Mouse (Mus musculus) intestine, embryonic 14.5 days (tissue): Measurements from ENCODE around the gene Nudcd3. TPM values are rescaled to one million over a fixed set of nuclear protein-coding genes. Genes with fewer than 3 reads are reported as not detected.

Experiments
- ATAC-seq: fragments of 200-750 bp; cut with Nextera tagmentation; replicated peaks from 2 replicates; pipeline ENCODE4 v1.8.0; 2017; ENCODE audit warnings: low read depth, moderate number of reproducible peaks, moderate TSS enrichment, moderate library complexity; ENCODE audit not compliant: low FRiP score, low TSS enrichment
- DNase-seq: peaks from one replicate; pipeline ENCODE4 v3.0.0-alpha.2; 2018; ENCODE audit warnings: low spot score
- H3K27ac ChIP-seq: fragments of 300-500 bp; sonication (generic); 2 replicates; pipeline ENCODE4 v1.5.1; 2014; ENCODE audit warnings: low read depth, mild to moderate bottlenecking, control low read depth
- H3K27me3 ChIP-seq: fragments of 300-500 bp; sonication (generic); replicated peaks from 2 replicates; pipeline ENCODE4 v1.6.1; 2014; ENCODE audit warnings: low read length, control low read depth; ENCODE audit not compliant: control insufficient read depth, insufficient read depth
- H3K36me3 ChIP-seq: fragments of 300-500 bp; sonication (generic); 2 replicates; pipeline ENCODE4 v1.6.1; 2014; ENCODE audit warnings: low read length, control low read depth; ENCODE audit not compliant: control insufficient read depth, insufficient read depth
- H3K4me1 ChIP-seq: fragments of 300-500 bp; sonication (generic); replicated peaks from 2 replicates; pipeline ENCODE4 v1.6.1; 2014; ENCODE audit warnings: low read length, control low read depth, mixed read lengths; ENCODE audit not compliant: control insufficient read depth, insufficient read depth
- H3K4me2 ChIP-seq: fragments of 300-500 bp; sonication (generic); 2 replicates; pipeline ENCODE4 v1.6.1; 2014; ENCODE audit warnings: low read length
- H3K4me3 ChIP-seq: fragments of 300-500 bp; sonication (generic); 2 replicates; pipeline ENCODE4 v1.5.1; 2014; ENCODE audit warnings: low read depth, low read length, control low read depth, mixed read lengths
- H3K9ac ChIP-seq: fragments of 300-500 bp; sonication (generic); 2 replicates; pipeline ENCODE4 v1.6.1; 2014; ENCODE audit warnings: mild to moderate bottlenecking, low read length
- H3K9me3 ChIP-seq: fragments of 300-500 bp; sonication (generic); 2 replicates; pipeline ENCODE4 v1.6.1; 2016; ENCODE audit warnings: low read length, control low read depth; ENCODE audit not compliant: control insufficient read depth
- WGBS: fragments of 180-500 bp; shearing (Covaris S2); extraction: QIAGEN DNeasy Blood & Tissue Kit; methylation state at CpG from one replicate; pipeline ENCODE4 v1.1.7; 2014; 5-methylcytosine and 5-hydroxymethylcytosine counted together
- polyA plus RNA-seq: library from polyadenylated mRNA; unstranded; fragments of >200 nt; fragmentation: Nextera tagmentation; extraction: Ambion mirVana; gene quantifications from 2 replicates; pipeline ENCODE4 v1.2.1, GENCODE M21; 2014

Nudcd3 gene
- 37.8 and 43.3 TPM in 2 replicates for polyA plus RNA-seq

GRCm38 (mm10) chr11:6200087-6200569, at the start of gene Nudcd3:
Gene Nudcd3, minus strand, starts transcription at chr11:6200415.
- no peaks in the 10 kb centered on the region for H3K9me3 ChIP-seq
- under 1% methylated on average over 39 of the region's 39 CpGs for WGBS
- DNase-seq, result peak; percentile 94
- no peaks in the 10 kb centered on the region for H3K36me3 ChIP-seq
- H3K27me3 ChIP-seq, result no peaks in the 10 kb centered on the region
- peak within 1 kb of the TSS; percentile 91 for H3K9ac ChIP-seq
- peaks cover 18% of the 10 kb centered on the region for H3K4me1 ChIP-seq
- peak within 1 kb of the TSS; percentile 96 for H3K27ac ChIP-seq
- H3K4me3 ChIP-seq, result peak within 1 kb of the TSS; percentile 97
- ATAC-seq, result peak; percentile 98
- H3K4me2 ChIP-seq, result peak within 1 kb of the TSS; percentile 73

GRCm38 (mm10) chr11:6244707-6245106, 44.5 kb upstream of the Nudcd3 start:
- H3K27ac ChIP-seq, result no peak overlapping the region
- no peaks in the 10 kb centered on the region for H3K4me1 ChIP-seq
- DNase-seq, result no peak
- H3K27me3 ChIP-seq, result no peaks in the 10 kb centered on the region
- H3K9me3 ChIP-seq, result no peaks in the 10 kb centered on the region
- WGBS, result 58% methylated on average over 16 of the region's 19 CpGs
- H3K4me2 ChIP-seq, result no peak overlapping the region
- ATAC-seq, result no peak
- no peak overlapping the region for H3K9ac ChIP-seq
- no peak overlapping the region for H3K4me3 ChIP-seq
- no peaks in the 10 kb centered on the region for H3K36me3 ChIP-seq

GRCm38 (mm10) chr11:6233025-6233424, 32.8 kb upstream of the Nudcd3 start:
- Histone ChIP-seq H3K27me3 (no peaks in the 10 kb centered on the region), H3K36me3 (no peaks in the 10 kb centered on the region), H3K4me2 (no peak overlapping the region), H3K4me1 (no peaks in the 10 kb centered on the region), H3K4me3 (no peak overlapping the region), H3K27ac (no peak overlapping the region), H3K9me3 (0 out of 2 replicates have a peak, but pooled peaks cover 3% of the 10 kb centered on the region), H3K9ac (no peak overlapping the region)
- DNase-seq, result no peak
- no peak for ATAC-seq
- 87% methylated on average over 4 of the region's 4 CpGs for WGBS

GRCm38 (mm10) chr11:6230012-6230411, 29.8 kb upstream of the Nudcd3 start, which contains the start of gene Npc1l1:
Gene Npc1l1, minus strand, starts transcription at chr11:6230143.
- H3K4me2 ChIP-seq, result no peak within 1 kb of the TSS
- 0 out of 2 replicates have a peak, but pooled peaks cover 3% of the 10 kb centered on the region for H3K9me3 ChIP-seq
- 70% methylated on average over 7 of the region's 7 CpGs for WGBS
- no peak within 1 kb of the TSS for H3K9ac ChIP-seq
- no peak within 1 kb of the TSS for H3K27ac ChIP-seq
- ATAC-seq (no peak), DNase-seq (no peak)
- no peak within 1 kb of the TSS for H3K4me3 ChIP-seq
- no peaks in the 10 kb centered on the region for H3K27me3 ChIP-seq
- no peaks in the 10 kb centered on the region for H3K4me1 ChIP-seq
- H3K36me3 ChIP-seq, result no peaks in the 10 kb centered on the region

GRCm38 (mm10) chr11:6224541-6225229, 24.5 kb upstream of the Nudcd3 start:
- H3K27ac ChIP-seq, result no peak overlapping the region
- 79% methylated on average over 14 of the region's 14 CpGs for WGBS
- no peaks in the 10 kb centered on the region for H3K4me1 ChIP-seq
- no peaks in the 10 kb centered on the region for H3K27me3 ChIP-seq
- no peak overlapping the region for H3K4me2 ChIP-seq
- DNase-seq, result no peak
- no peak overlapping the region for H3K9ac ChIP-seq
- no peaks in the 10 kb centered on the region for H3K36me3 ChIP-seq
- H3K4me3 ChIP-seq, result no peak overlapping the region
- no peaks in the 10 kb centered on the region for H3K9me3 ChIP-seq
- no peak for ATAC-seq

GRCm38 (mm10) chr11:6222187-6222586, 22.0 kb upstream of the Nudcd3 start:
- WGBS, result 96% methylated on average over 10 of the region's 10 CpGs

GRCm38 (mm10) chr11:6219967-6220366, 19.8 kb upstream of the Nudcd3 start:
- Histone ChIP-seq H3K27me3 (no peaks in the 10 kb centered on the region), H3K9ac (no peak overlapping the region), H3K27ac (no peak overlapping the region), H3K36me3 (no peaks in the 10 kb centered on the region), H3K9me3 (no peaks in the 10 kb centered on the region), H3K4me3 (no peak overlapping the region), H3K4me2 (no peak overlapping the region), H3K4me1 (no peaks in the 10 kb centered on the region)
- DNase-seq, result no peak
- no peak for ATAC-seq
- 88% methylated on average over 6 of the region's 6 CpGs for WGBS

More at GRCm38 (mm10) chr11:6222187-6222586, 22.0 kb upstream of the Nudcd3 start:
- H3K9me3 ChIP-seq, result no peaks in the 10 kb centered on the region
- no peak overlapping the region for H3K4me2 ChIP-seq
- no peaks in the 10 kb centered on the region for H3K27me3 ChIP-seq
- no peaks in the 10 kb centered on the region for H3K4me1 ChIP-seq
- no peaks in the 10 kb centered on the region for H3K36me3 ChIP-seq
- H3K27ac ChIP-seq, result no peak overlapping the region
- ATAC-seq (no peak), DNase-seq (no peak)
- no peak overlapping the region for H3K9ac ChIP-seq
- H3K4me3 ChIP-seq, result no peak overlapping the region

GRCm38 (mm10) chr11:6218189-6218896, 18.1 kb upstream of the Nudcd3 start:
- ATAC-seq (no peak), DNase-seq (no peak)
- Histone ChIP-seq H3K27me3 (no peaks in the 10 kb centered on the region), H3K9me3 (no peaks in the 10 kb centered on the region), H3K4me3 (no peak overlapping the region), H3K36me3 (no peaks in the 10 kb centered on the region), H3K9ac (no peak overlapping the region), H3K4me2 (no peak overlapping the region), H3K27ac (no peak overlapping the region), H3K4me1 (no peaks in the 10 kb centered on the region)
- 75% methylated on average over 11 of the region's 11 CpGs for WGBS
